Mouse (Mus musculus): Measurements from ENCODE around the gene Arid3c. TPM values are rescaled to one million over a fixed set of nuclear protein-coding genes. Genes with fewer than 3 reads are reported as not detected.
"Not testable (repeated sequence)": the region's sequence is repeated elsewhere in the genome, so short reads cannot be mapped to it uniquely, and the experiment has no call there.

The Arid3c gene
- polyA plus RNA-seq, 1 experiment from 2014 or later, result 0.06 TPM

DNA sequence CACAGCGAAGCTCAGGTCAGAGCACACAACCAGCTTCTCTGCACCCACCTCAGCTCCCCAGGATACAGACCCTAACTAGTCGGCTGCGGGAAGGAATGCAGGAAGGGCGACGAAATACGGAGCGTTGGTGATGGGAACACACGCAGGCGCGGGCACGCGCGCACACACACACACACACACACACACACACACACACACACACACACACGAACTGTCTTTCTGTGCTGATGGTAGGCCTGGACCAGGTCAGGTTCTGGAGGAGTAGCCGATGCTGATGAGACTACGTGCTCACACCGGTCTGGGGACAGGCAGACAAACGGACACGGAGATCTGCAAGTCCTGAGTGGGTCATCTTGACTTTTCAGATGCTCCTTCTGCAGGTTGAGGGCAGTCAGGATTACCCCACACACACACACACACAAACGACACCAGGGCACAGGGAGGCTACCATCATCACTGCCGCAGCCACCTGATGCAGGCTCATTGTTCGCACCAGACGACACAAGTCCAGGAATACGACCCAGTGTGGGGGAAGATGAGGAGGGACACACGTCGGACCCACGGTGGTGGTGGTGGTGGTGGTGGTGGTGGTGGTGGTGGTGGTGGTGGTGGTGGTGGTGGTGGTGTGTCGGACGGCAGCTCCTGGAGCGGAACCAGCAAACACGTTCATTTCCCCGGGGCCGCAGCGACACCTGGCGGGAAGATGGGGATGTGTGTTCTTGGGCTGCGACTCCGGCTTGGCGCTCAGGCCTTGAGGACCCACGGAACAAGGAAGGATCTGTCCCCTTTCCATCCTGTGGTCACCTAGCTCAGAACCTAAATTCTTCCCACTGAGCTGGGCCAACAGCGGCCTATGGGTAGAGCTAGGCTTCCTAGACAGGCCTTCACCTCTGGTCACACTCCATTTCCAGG is 33.8 kb downstream of the Arid3c start, which contains the start of gene Cntfr:
TSS of gene Cntfr (minus strand) at position 160 of the 912 bp plus-strand sequence.
- H3K9me3 ChIP-seq (ENCODE audit: low read length); H3K9ac ChIP-seq (replicated peaks; ENCODE audit: low read depth); H3K4me1 ChIP-seq (ENCODE audit: insufficient read depth, low read depth, low read length); H3K4me3 ChIP-seq (ENCODE audit: low read depth, low read length); ATAC-seq; H3K27ac ChIP-seq (ENCODE audit: low read length); H3K27me3 ChIP-seq (replicated peaks; ENCODE audit: insufficient read depth, low read length); H3K36me3 ChIP-seq (ENCODE audit: insufficient read depth, low read length): not testable (repeated sequence)
- peak; percentile 67 for DNase-seq (ENCODE audit: low spot score)
- H3K4me2 ChIP-seq (replicated peaks; ENCODE audit: low read depth, low read length), result 0 out of 2 replicates have a peak within 1 kb of the TSS, but pooled peaks have one; percentile 14
- WGBS, result 24% methylated on average over 20 of the region's 40 CpGs
- peak; percentile 77 for TF ChIP-seq CTCF (IDR thresholded peaks at IDR 0.05)

DNA sequence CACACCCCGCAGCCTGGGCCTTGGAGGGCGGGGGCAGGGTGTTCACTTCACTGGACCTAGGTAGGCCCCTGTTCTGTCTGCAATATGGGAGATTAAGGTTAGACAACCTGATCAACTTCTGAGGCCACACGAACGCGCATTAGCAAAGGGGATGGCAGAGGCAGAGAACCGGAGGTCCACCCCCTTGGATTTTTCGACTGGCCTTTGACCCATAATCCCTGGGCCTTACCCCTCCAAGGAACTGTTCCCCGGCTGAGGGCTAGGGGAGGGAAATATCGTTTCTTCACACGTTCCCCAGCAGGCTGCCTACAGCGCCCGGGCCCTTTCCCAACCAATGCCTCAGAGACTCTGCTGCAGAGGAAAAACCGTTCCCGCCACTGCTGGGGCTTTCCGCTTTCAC is 34.5 kb downstream of the Arid3c start:
- not testable (repeated sequence) for H3K4me1 ChIP-seq (ENCODE audit: insufficient read depth, low read depth, low read length); H3K4me2 ChIP-seq (replicated peaks; ENCODE audit: low read depth, low read length); DNase-seq (ENCODE audit: low spot score); H3K4me3 ChIP-seq (ENCODE audit: low read depth, low read length); H3K9me3 ChIP-seq (ENCODE audit: low read length); H3K36me3 ChIP-seq (ENCODE audit: insufficient read depth, low read length); H3K27ac ChIP-seq (ENCODE audit: low read length); H3K9ac ChIP-seq (replicated peaks; ENCODE audit: low read depth); ATAC-seq; H3K27me3 ChIP-seq (replicated peaks; ENCODE audit: insufficient read depth, low read length)
- WGBS, result 14% methylated on average over 8 of the region's 15 CpGs

DNA sequence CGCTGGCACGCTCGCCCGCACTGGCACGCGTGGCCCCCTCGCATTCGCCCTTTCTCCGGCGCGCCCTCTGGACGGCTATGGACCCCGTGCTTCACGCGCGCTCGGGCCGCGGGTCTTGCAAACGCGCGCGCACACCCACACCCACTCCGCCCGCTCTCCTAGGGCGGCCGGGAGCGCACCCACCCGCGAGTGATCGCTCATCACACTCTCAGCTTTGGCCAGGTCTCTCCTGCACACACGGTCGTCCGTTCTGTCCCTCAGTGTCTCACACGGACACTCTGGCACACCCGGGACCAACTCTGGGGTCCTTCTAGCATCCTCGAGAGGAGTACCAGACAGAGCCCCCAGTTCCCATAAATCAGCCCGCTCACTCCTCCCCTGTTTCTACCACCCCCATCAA is 35.1 kb downstream of the Arid3c start:
- not testable (repeated sequence) for H3K4me1 ChIP-seq (ENCODE audit: insufficient read depth, low read depth, low read length); H3K27ac ChIP-seq (ENCODE audit: low read length); ATAC-seq; H3K9me3 ChIP-seq (ENCODE audit: low read length); DNase-seq (ENCODE audit: low spot score); H3K4me2 ChIP-seq (replicated peaks; ENCODE audit: low read depth, low read length); H3K36me3 ChIP-seq (ENCODE audit: insufficient read depth, low read length); H3K27me3 ChIP-seq (replicated peaks; ENCODE audit: insufficient read depth, low read length); H3K9ac ChIP-seq (replicated peaks; ENCODE audit: low read depth); H3K4me3 ChIP-seq (ENCODE audit: low read depth, low read length)
- 14% methylated on average over 9 of the region's 38 CpGs for WGBS

DNA sequence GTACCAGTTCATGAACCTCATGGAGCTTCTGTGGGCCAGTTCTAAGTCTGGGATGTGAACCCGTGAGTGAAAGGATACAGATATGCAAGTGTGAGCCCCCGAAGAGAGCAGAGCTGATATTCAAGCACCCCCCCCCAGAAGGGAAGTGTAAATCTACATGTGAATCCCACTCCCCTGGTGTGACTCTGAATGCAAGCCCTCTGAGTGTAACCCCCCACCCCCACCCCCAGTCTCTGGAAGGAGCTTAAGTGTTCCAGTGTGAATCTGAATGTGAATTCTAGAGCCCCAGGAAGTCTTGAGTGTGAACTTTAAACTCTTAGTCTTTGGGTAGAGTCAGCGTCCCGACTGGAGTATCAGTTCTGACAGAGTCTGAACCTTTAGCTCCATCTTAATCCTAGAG is 37.4 kb downstream of the Arid3c start:
- not testable (repeated sequence) for H3K36me3 ChIP-seq (ENCODE audit: insufficient read depth, low read length); H3K27ac ChIP-seq (ENCODE audit: low read length); H3K4me1 ChIP-seq (ENCODE audit: insufficient read depth, low read depth, low read length); DNase-seq (ENCODE audit: low spot score); ATAC-seq; H3K4me2 ChIP-seq (replicated peaks; ENCODE audit: low read depth, low read length); H3K27me3 ChIP-seq (replicated peaks; ENCODE audit: insufficient read depth, low read length); H3K4me3 ChIP-seq (ENCODE audit: low read depth, low read length); H3K9me3 ChIP-seq (ENCODE audit: low read length); H3K9ac ChIP-seq (replicated peaks; ENCODE audit: low read depth)
- WGBS, result 30% methylated on average over 4 of the region's 4 CpGs

DNA sequence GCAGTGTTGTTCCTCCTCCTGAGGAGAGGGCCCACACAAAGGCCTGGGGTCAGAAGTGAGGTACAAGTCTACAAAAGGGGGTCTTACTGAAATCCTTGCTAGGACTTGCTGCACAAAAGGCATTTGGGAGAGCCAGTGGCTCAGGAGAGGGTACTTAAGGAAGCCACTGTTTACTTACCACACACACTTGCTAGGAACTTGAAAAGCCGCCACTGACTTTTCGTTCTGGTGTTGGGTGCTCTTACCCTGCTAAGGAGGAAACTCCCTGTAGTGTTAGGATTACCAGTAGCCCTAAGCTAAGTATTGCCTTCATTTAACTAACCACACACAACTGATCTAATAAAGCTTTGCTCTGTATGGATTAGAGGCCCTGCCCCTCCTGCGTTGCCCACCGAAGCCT is 40.9 kb downstream of the Arid3c start:
- H3K4me3 ChIP-seq (ENCODE audit: low read depth, low read length); DNase-seq (ENCODE audit: low spot score); H3K9ac ChIP-seq (replicated peaks; ENCODE audit: low read depth); H3K36me3 ChIP-seq (ENCODE audit: insufficient read depth, low read length); H3K4me2 ChIP-seq (replicated peaks; ENCODE audit: low read depth, low read length); H3K9me3 ChIP-seq (ENCODE audit: low read length); H3K4me1 ChIP-seq (ENCODE audit: insufficient read depth, low read depth, low read length); H3K27me3 ChIP-seq (replicated peaks; ENCODE audit: insufficient read depth, low read length); H3K27ac ChIP-seq (ENCODE audit: low read length): not testable (repeated sequence)
- peak; percentile 77 for ATAC-seq
- WGBS, result no CpG with 5 or more reads among the region's 4 CpGs

DNA sequence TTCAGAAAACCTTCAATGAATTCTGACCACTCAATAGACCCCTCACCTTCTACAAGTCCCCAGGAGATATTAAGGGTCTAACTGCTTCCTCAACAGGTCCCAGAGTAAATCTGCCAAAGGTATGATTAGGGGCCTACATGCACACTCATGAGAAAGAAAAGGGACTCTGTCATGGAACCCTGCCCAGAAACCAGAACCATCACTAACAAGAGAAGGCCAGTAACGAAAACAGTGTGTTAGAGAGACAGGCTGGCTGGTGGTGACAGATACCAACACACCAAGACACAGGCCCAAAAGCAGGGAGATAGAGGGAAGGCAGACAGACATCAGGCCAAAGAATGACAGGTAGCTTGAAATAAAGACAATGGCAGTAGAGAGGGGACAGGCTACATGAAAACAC is 42.4 kb downstream of the Arid3c start:
- not testable (repeated sequence) for H3K36me3 ChIP-seq (ENCODE audit: insufficient read depth, low read length); DNase-seq (ENCODE audit: low spot score); H3K9me3 ChIP-seq (ENCODE audit: low read length); H3K4me1 ChIP-seq (ENCODE audit: insufficient read depth, low read depth, low read length); H3K4me2 ChIP-seq (replicated peaks; ENCODE audit: low read depth, low read length); H3K27me3 ChIP-seq (replicated peaks; ENCODE audit: insufficient read depth, low read length); H3K4me3 ChIP-seq (ENCODE audit: low read depth, low read length); H3K27ac ChIP-seq (ENCODE audit: low read length); H3K9ac ChIP-seq (replicated peaks; ENCODE audit: low read depth); ATAC-seq
- WGBS, result 42% methylated on average over 1 of the region's 1 CpGs

DNA sequence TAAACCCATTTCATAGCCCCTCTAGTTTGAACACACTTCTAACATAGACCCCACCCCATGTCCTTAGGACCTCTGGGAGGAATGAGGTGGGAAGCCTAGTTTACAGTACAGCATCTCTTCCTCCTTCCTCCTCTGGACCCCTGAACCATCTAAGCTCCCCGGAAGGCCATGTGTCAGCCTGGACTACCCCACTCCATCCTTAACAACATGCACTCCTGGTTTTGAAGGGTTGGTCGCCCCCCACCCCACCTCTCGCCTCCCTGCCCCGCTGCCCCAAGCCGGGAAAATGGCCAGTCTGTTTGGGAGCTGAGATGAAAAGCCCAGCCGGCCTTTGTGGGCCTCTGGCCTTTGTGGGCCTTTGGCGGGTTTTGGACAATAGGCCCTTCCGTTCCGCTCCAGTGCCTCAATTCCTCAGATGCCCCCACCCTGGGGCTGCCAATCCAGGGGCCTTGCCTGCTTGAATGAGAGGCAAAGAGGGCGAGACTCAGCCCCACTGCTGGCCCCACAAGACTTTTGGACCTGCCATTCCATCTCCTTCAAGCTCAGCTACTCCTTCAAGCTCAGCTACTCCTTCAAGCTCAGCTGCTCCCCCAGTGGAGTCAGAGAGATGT is 45.0 kb downstream of the Arid3c start:
- not testable (repeated sequence) for ATAC-seq; H3K27ac ChIP-seq (ENCODE audit: low read length); H3K4me2 ChIP-seq (replicated peaks; ENCODE audit: low read depth, low read length); H3K4me3 ChIP-seq (ENCODE audit: low read depth, low read length); H3K27me3 ChIP-seq (replicated peaks; ENCODE audit: insufficient read depth, low read length); H3K36me3 ChIP-seq (ENCODE audit: insufficient read depth, low read length); DNase-seq (ENCODE audit: low spot score); H3K9me3 ChIP-seq (ENCODE audit: low read length); H3K4me1 ChIP-seq (ENCODE audit: insufficient read depth, low read depth, low read length); H3K9ac ChIP-seq (replicated peaks; ENCODE audit: low read depth)
- 78% methylated on average over 9 of the region's 10 CpGs for WGBS

DNA sequence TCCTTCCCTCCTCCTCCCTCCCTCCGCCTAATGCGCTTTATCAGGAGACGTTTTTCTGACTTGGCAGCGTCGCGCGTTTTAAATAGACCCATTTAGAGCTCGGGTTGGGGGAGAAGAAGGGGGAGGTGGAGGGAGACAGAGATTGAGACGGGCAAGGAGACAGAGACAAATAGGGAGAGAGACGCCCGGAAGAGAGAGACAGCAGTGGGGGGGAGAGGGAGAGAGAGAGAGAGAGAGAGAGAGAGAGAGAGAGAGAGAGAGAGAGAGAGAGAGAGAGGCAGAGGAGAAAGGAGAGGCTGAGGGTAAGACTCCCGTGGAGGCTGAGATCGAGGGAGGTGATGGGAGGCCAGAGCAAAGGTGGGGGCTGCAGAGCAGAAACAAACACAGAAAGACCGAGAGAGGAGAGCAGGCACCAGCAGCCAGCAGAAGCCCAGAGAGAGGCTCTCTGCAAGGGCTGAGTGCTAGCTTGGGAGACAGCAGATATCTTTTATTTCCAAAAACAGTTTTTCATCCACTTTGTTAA is 46.0 kb downstream of the Arid3c start:
- not testable (repeated sequence) for H3K4me1 ChIP-seq (ENCODE audit: insufficient read depth, low read depth, low read length); H3K4me2 ChIP-seq (replicated peaks; ENCODE audit: low read depth, low read length); H3K36me3 ChIP-seq (ENCODE audit: insufficient read depth, low read length); H3K27me3 ChIP-seq (replicated peaks; ENCODE audit: insufficient read depth, low read length); H3K4me3 ChIP-seq (ENCODE audit: low read depth, low read length); H3K9ac ChIP-seq (replicated peaks; ENCODE audit: low read depth); H3K9me3 ChIP-seq (ENCODE audit: low read length); ATAC-seq; DNase-seq (ENCODE audit: low spot score); H3K27ac ChIP-seq (ENCODE audit: low read length)
- 8% methylated on average over 6 of the region's 14 CpGs for WGBS

DNA sequence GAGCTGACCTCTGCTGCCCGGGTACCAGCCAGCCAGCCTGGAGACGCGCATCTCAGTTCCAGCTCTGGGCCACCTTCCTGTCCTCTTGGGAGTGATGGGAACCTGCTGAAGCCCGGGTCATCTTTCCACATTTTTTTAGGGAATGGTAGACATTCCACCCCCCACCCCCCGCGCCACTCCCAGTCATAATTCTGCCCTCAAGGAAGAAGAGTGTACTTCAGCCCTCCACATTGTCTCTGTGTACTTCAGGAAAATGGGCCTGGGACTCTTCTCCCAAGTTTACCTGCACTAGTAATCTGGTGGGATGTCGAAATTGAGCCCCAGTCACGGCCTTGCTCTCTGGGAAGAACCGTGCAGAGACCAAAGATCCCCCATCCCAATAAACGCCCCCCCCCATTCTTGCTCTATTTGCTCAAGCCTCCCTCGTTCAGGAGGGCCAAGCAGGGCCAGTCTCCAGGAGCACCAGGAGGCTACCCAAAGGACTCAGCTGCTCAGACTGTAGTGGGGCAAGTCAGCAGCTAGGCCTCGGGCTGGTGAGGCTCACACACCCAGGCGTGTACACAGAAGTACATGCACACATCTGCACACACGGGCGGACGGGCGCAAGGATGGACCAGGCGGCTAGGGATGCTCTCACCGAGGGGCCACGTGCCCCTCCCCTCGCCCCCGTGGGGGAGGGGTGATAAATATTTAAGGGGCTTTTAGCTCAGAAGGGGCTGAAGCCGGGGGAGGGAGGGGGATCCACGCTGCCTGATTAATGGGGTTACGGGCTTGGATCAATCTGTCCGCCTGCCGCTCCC is 46.6 kb downstream of the Arid3c start:
- not testable (repeated sequence) for ATAC-seq; H3K9me3 ChIP-seq (ENCODE audit: low read length); H3K36me3 ChIP-seq (ENCODE audit: insufficient read depth, low read length); H3K9ac ChIP-seq (replicated peaks; ENCODE audit: low read depth); H3K27me3 ChIP-seq (replicated peaks; ENCODE audit: insufficient read depth, low read length); H3K4me1 ChIP-seq (ENCODE audit: insufficient read depth, low read depth, low read length); DNase-seq (ENCODE audit: low spot score); H3K4me2 ChIP-seq (replicated peaks; ENCODE audit: low read depth, low read length); H3K27ac ChIP-seq (ENCODE audit: low read length); H3K4me3 ChIP-seq (ENCODE audit: low read depth, low read length)
- WGBS, result 9% methylated on average over 16 of the region's 27 CpGs

All from lung, postnatal 0 days (tissue).